ENCODE assay signal across 45 mouse cellular contexts in genomic region chr1:31203771-31204170, GRCm38 (mm10). TPM values are rescaled to one million over a fixed set of nuclear protein-coding genes. Genes with fewer than 3 reads are reported as not detected.
DNase-seq lines count a peak whose midpoint lies in the region; ATAC-seq and TF ChIP-seq lines count a peak whose summit lies in the region.
"Had no signal": no experiment of that assay in that cellular context is flagged by ENCODE, and none has a peak within 500 bp of the region (broad histone marks: within the 10 kb centered on the region; RNA-seq: fewer than 3 reads in every experiment).

No protein-coding gene starts in this region.

- no peaks in the 10 kb centered on the region for H3K4me1 ChIP-seq in lung, postnatal 0 days (ENCODE audit: insufficient read depth, low read depth, low read length)
- H3K4me1 ChIP-seq: embryonic facial prominence, embryonic 10.5 days; embryonic facial prominence, embryonic 15.5 days; forebrain, embryonic 12.5 days; heart, embryonic 13.5 days; liver, embryonic 12.5 days; megakaryocyte, embryonic 14.5 days; midbrain, embryonic 12.5 days; neural tube, embryonic 12.5 days had no signal

- H3K36me3 ChIP-seq in lung, postnatal 0 days (ENCODE audit: insufficient read depth, low read length): no peaks in the 10 kb centered on the region
- H3K36me3 ChIP-seq: embryonic facial prominence, embryonic 10.5 days; embryonic facial prominence, embryonic 15.5 days; forebrain, embryonic 12.5 days; heart, embryonic 13.5 days; liver, embryonic 12.5 days; midbrain, embryonic 12.5 days; neural tube, embryonic 12.5 days had no signal

- DNase-seq in frontal cortex, postnatal 10 days (ENCODE audit: low spot score in 2 of 2): no peak
- peak; percentile 16 for DNase-seq in layer of hippocampus, adult 9-11 months
- DNase-seq in layer of hippocampus, postnatal 14 days (ENCODE audit: low spot score in 2 of 2): no peak
- DNase-seq in right cerebral cortex, postnatal 25 days: peak; percentile 42
- DNase-seq in right cerebral cortex, postnatal 10 days (ENCODE audit: low spot score in 2 of 2): no peak
- no peak for DNase-seq in lung, postnatal 0 days (ENCODE audit: low spot score)
- DNase-seq: adrenal gland, adult 2 months; adrenal gland, postnatal 36 days; cerebellum, adult 2 months; cerebellum, postnatal 14 days; forebrain, postnatal 0 days; gastrocnemius, postnatal 10 days; heart, postnatal 10 days; kidney, postnatal 14 days; liver, postnatal 0 days; lung, postnatal 4 days; thymus, postnatal 14 days had no signal

- no peaks in the 10 kb centered on the region for H3K9me3 ChIP-seq in lung, postnatal 0 days (ENCODE audit: low read length)
- H3K9me3 ChIP-seq: embryonic facial prominence, embryonic 10.5 days; embryonic facial prominence, embryonic 15.5 days; forebrain, embryonic 12.5 days; heart, embryonic 13.5 days; midbrain, embryonic 12.5 days; neural tube, embryonic 12.5 days had no signal

- ATAC-seq in frontal cortex, adult (ENCODE audit: low TSS enrichment): peak; percentile 96
- no peak for ATAC-seq in lung, postnatal 0 days
- ATAC-seq: activated CD4-positive, CD25-positive, alpha-beta regulatory T cell, adult 4 months; forebrain, postnatal 0 days; intestine, postnatal 0 days; liver, embryonic 12.5 days; liver, postnatal 0 days had no signal

- H3K27me3 ChIP-seq in lung, postnatal 0 days (replicated peaks; ENCODE audit: insufficient read depth, low read length): no peaks in the 10 kb centered on the region
- H3K27me3 ChIP-seq: CH12.LX; embryonic facial prominence, embryonic 15.5 days; forebrain, embryonic 12.5 days; heart, embryonic 13.5 days; liver, embryonic 12.5 days; megakaryocyte, embryonic 14.5 days; midbrain, embryonic 12.5 days; neural tube, embryonic 12.5 days had no signal

- no peak overlapping the region for H3K9ac ChIP-seq in lung, postnatal 0 days (replicated peaks; ENCODE audit: low read depth)
- H3K9ac ChIP-seq: embryonic facial prominence, embryonic 15.5 days; forebrain, embryonic 12.5 days; forebrain, postnatal 0 days; heart, embryonic 13.5 days; hindbrain, embryonic 14.5 days; liver, embryonic 12.5 days; liver, postnatal 0 days; midbrain, embryonic 12.5 days; neural tube, embryonic 12.5 days had no signal

- no peak overlapping the region for H3K27ac ChIP-seq in lung, postnatal 0 days (ENCODE audit: low read length)
- H3K27ac ChIP-seq: embryonic facial prominence, embryonic 10.5 days; embryonic facial prominence, embryonic 15.5 days; forebrain, embryonic 12.5 days; heart, embryonic 13.5 days; hindbrain, embryonic 14.5 days; liver, embryonic 12.5 days; midbrain, embryonic 12.5 days; neural tube, embryonic 12.5 days had no signal

- no peak for TF ChIP-seq CTCF in lung, postnatal 0 days (IDR thresholded peaks at IDR 0.05)

- no peak overlapping the region for H3K4me2 ChIP-seq in lung, postnatal 0 days (replicated peaks; ENCODE audit: low read depth, low read length)
- H3K4me2 ChIP-seq: embryonic facial prominence, embryonic 15.5 days; forebrain, embryonic 12.5 days; heart, embryonic 13.5 days; hindbrain, embryonic 14.5 days; liver, embryonic 12.5 days; midbrain, embryonic 12.5 days; neural tube, embryonic 12.5 days had no signal

- 74% methylated on average over 10 of the region's 10 CpGs for WGBS in lung, postnatal 0 days

- no peak for TF ChIP-seq EP300 in lung, postnatal 0 days (IDR thresholded peaks at IDR 0.05)

- no peak overlapping the region for H3K4me3 ChIP-seq in lung, postnatal 0 days (ENCODE audit: low read depth, low read length)
- H3K4me3 ChIP-seq: embryonic facial prominence, embryonic 10.5 days; embryonic facial prominence, embryonic 15.5 days; forebrain, embryonic 12.5 days; heart, embryonic 13.5 days; liver, embryonic 12.5 days; megakaryocyte, embryonic 14.5 days; midbrain, embryonic 12.5 days; myocyte; neural tube, embryonic 12.5 days had no signal

RNA-seq across cellular contexts. Expression of gene 4931428L18Rik, which starts 18.7 kb away (rescaled TPM):
- total RNA-seq in layer of hippocampus, postnatal 14 days (2021): not detected
- 0.43 and 0.48 TPM in 2 replicates for polyA plus RNA-seq in lung, postnatal 0 days (2015; fragmentation: Nextera tagmentation; extraction: Ambion mirVana)
- total RNA-seq: adrenal gland, adult 2 months; adrenal gland, postnatal 36 days; forebrain, postnatal 0 days; gastrocnemius, postnatal 10 days; heart, adult 8-10 months; heart, postnatal 10 days; layer of hippocampus, adult 18-20 months; midbrain, postnatal 0 days had no signal
- polyA plus RNA-seq: activated CD4-positive, CD25-positive, alpha-beta regulatory T cell, adult 4 months; cerebellum, adult 2 months; cortical plate, adult 2 months; embryonic facial prominence, embryonic 10.5 days; embryonic facial prominence, embryonic 15.5 days; forebrain, embryonic 12.5 days; forebrain, postnatal 0 days; heart, embryonic 13.5 days; hindbrain, embryonic 14.5 days; kidney, embryonic 14.5 days; limb, embryonic 14.5 days; liver, embryonic 12.5 days; midbrain, embryonic 12.5 days; midbrain, postnatal 0 days; neural tube, embryonic 12.5 days; small intestine, adult 2 months; stomach, embryonic 14.5 days had no signal

RNA-seq across cellular contexts. Expression of gene Pih1d3, which starts 18.9 kb away (rescaled TPM):
- total RNA-seq in layer of hippocampus, postnatal 14 days (2021): not detected
- polyA plus RNA-seq in lung, postnatal 0 days (2015; fragmentation: Nextera tagmentation; extraction: Ambion mirVana): not detected in 2 replicates
- total RNA-seq: adrenal gland, adult 2 months; adrenal gland, postnatal 36 days; ES-E14; forebrain, postnatal 0 days; gastrocnemius, postnatal 10 days; heart, adult 8-10 months; heart, postnatal 10 days; hematopoietic stem cell, adult 5-6 weeks; layer of hippocampus, adult 18-20 months; midbrain, postnatal 0 days had no signal
- polyA plus RNA-seq: activated CD4-positive, CD25-positive, alpha-beta regulatory T cell, adult 4 months; adrenal gland, adult 2 months; C2C12; cerebellum, adult 2 months; cortical plate, adult 2 months; embryonic facial prominence, embryonic 10.5 days; embryonic facial prominence, embryonic 15.5 days; forebrain, embryonic 12.5 days; forebrain, postnatal 0 days; gonadal fat pad, adult 2 months; heart, embryonic 13.5 days; hindbrain, embryonic 14.5 days; intestine, postnatal 0 days; kidney, embryonic 14.5 days; limb, embryonic 14.5 days; liver, embryonic 12.5 days; liver, postnatal 0 days; lung, embryonic 16.5 days; midbrain, embryonic 12.5 days; midbrain, postnatal 0 days; myocyte; neural tube, embryonic 12.5 days; small intestine, adult 2 months; stomach, embryonic 14.5 days; urinary bladder, adult 2 months had no signal

RNA-seq across cellular contexts. Expression of gene Lgsn, which starts 27.6 kb away (rescaled TPM):
- not detected for total RNA-seq in layer of hippocampus, postnatal 14 days (2021)
- not detected in 2 replicates for polyA plus RNA-seq in lung, postnatal 0 days (2015; fragmentation: Nextera tagmentation; extraction: Ambion mirVana)
- total RNA-seq: adrenal gland, adult 2 months; adrenal gland, postnatal 36 days; ES-E14; forebrain, postnatal 0 days; gastrocnemius, postnatal 10 days; heart, adult 8-10 months; heart, postnatal 10 days; hematopoietic stem cell, adult 5-6 weeks; layer of hippocampus, adult 18-20 months; midbrain, postnatal 0 days had no signal
- polyA plus RNA-seq: activated CD4-positive, CD25-positive, alpha-beta regulatory T cell, adult 4 months; adrenal gland, adult 2 months; C2C12; cortical plate, adult 2 months; embryonic facial prominence, embryonic 10.5 days; embryonic facial prominence, embryonic 15.5 days; forebrain, embryonic 12.5 days; gonadal fat pad, adult 2 months; heart, embryonic 13.5 days; hindbrain, embryonic 14.5 days; intestine, postnatal 0 days; kidney, embryonic 14.5 days; limb, embryonic 14.5 days; liver, embryonic 12.5 days; liver, postnatal 0 days; lung, embryonic 16.5 days; midbrain, embryonic 12.5 days; midbrain, postnatal 0 days; myocyte; neural tube, embryonic 12.5 days; small intestine, adult 2 months; stomach, embryonic 14.5 days; urinary bladder, adult 2 months had no signal

Comparison
In these comparisons a context has a peak if more than half of its experiments do, and no peak if none do; other contexts are left out.
1. DNase-seq: peak in layer of hippocampus, adult 9-11 months (single experiment) and right cerebral cortex, postnatal 25 days (single experiment); none in frontal cortex, postnatal 10 days (0 of 2), layer of hippocampus, postnatal 14 days (0 of 2), right cerebral cortex, postnatal 10 days (0 of 2) and lung, postnatal 0 days (single experiment).